Mouse (Mus musculus) cerebellum, postnatal 14 days (tissue): ENCODE data around the gene Gnb1l.
"Not testable (repeated sequence)": the region's sequence is repeated elsewhere in the genome, so short reads cannot be mapped to it uniquely, and the experiment has no call there.

ENCODE experiments used
- DNase-seq, 2 experiments: peaks; one replicate each; pipeline ENCODE4 v3.0.0; 2021; ENCODE audit warnings: mixed read lengths in 2 of 2

Gnb1l gene

DNA sequence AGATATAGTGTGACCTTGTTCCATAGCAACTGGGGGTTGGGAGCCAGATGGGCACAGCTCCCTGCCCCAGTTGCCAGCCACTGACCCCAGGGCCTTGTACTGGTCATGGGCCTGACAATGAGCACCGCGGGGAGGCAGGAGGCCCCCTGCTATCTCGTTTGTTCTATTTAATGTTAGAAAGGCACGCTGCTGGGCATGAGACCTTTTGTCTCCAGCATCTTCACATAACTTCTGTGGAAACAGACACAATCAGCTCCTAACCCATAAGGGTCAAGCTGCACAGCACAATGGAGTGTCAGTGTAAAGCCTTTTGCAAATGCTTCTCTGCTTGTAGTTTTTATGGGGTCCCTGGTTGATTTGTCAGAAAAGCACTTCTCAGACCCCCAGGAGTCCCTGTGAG is 14.1 kb upstream of the Gnb1l start:
- DNase-seq = no peak

DNA sequence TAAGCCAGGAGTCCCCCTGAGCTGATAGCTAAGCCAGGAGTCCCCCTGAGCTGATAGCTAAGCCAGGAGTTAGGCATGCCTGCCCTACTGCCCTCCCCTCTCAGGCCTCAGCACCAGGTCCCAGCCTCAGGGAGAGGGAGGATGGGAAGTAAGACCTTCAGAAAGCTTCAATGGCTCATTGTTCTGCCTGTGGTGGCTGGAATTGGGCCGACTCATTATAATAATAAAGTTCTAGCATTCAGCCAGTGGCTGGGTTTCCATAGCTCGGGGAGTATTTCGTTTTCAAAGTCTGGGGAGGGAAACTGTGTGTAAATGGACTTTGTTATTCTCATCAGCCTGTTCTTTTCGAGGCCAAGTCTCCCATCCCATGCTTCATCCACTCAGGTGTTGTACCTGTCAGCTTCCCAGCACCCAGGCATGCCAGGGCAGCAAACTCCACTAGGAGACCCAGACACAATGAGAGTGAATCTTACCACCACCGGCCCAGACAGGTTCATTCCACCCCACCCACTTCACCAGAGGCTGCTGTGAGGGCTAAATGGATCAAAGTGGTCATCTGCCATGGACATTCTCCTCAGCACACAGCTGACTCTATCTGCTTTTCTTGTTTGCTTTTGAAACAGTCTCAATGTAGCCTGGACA is 13.6 kb upstream of the Gnb1l start:
- DNase-seq = no peak

GRCm38 (mm10) chr16:18486126-18486525 is 12.4 kb upstream of the Gnb1l start:
- DNase-seq = no peak

GRCm38 (mm10) chr16:18490281-18490680 is 8.2 kb upstream of the Gnb1l start:
- DNase-seq = no peak

DNA sequence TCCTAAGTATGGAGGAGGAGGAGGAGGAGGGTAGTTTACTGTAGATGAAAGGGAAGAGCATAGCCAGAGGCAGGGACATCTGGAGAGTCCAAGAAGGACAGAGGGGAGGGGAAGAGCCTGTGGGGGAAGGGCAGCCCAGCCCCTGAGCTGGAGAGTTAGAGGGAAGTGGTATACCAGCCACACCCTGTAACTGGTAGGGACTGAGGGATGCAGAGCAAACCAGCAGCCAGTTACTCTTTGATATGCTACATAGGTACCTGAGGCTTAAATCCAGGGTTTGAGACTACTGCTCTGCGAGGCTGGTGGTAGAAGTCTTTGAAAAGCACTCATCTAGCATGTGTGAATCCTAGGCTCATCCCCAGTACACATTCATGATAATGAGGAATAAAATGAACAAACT is 7.6 kb upstream of the Gnb1l start:
- no peak for DNase-seq

- DNase-seq = peak in 1 of 2 experiments; percentile 62
Measured at GRCm38 (mm10) chr16:18497865-18498515, 523 bp upstream of the Gnb1l start.

DNA sequence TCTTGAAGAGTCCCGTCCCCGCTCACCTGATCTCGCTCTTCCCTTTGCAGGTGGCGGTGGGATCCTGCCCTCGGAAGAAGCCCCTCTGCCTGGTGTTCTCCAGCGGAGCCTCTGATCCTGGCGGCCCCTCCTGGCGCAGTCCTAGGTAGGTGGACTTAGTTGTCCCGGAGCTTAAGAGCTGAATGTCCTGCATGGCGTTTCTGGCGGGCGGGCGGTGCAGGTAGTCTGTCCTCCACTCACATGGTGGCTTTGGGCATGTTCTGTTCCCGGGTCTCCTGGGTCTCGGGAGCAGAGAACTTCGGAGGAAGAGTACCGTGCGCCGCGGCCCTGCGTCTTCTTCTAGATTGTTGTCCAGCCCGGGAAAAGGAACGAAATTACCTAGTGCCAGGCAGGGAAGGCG is 483 bp downstream of the Gnb1l start:
- no peak for DNase-seq

DNA sequence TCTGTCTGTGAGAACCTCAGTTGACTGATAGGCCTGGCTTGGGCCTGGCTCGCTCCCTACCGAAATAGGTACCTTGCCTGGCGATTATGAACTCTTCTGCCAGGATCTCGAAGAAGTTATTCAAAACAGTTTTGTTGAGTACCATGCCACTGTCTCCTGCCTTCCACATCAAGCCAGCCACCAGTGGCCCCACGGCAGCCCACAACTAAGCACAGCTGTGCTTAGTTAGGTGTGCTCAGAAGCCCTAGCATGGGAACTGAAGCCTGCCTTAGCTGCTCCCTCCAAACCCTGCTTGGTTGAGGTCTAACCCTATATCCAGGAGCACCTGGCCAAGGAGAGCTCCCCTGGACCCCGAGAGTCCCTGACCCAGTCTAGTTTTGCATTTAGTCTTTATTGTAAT is 3.0 kb downstream of the Gnb1l start:
- DNase-seq = no peak

- no peak for DNase-seq
Measured at GRCm38 (mm10) chr16:18503566-18504342, 5.2 kb downstream of the Gnb1l start.

DNA sequence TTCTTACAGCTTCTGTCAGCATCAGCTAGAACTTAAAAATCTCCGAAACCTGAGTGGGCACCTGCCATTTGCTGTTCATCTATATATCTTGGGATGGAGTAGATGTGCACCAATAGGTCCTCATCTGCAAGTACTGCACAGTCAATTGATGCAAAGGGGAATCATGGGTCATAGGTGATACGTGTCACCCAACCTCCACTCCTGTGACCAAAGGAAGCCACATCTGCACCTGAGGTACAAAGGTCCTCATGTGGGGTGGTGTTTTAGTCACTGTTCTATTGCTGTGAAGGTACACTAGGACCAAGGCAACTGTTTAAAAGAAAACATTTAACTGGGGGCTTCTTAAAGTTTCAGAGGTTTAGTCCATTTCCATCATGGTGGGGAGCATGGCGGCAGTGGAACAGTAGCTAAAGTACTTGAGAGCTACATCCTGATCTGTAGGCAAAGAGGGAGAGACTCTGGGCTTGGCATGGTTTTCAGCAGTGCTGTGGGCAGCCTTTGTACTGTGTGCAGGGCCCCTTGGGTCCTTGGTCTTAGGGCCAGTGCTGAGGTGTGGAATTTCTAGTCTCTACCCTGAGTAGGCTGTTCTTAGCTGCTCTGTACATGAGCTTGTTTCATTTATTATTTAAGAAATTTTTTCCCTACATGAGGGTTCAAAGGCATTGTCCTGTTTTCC is 8.1 kb downstream of the Gnb1l start:
- DNase-seq = no peak

- no peak for DNase-seq
Measured at GRCm38 (mm10) chr16:18507200-18507549, 8.7 kb downstream of the Gnb1l start.

DNA sequence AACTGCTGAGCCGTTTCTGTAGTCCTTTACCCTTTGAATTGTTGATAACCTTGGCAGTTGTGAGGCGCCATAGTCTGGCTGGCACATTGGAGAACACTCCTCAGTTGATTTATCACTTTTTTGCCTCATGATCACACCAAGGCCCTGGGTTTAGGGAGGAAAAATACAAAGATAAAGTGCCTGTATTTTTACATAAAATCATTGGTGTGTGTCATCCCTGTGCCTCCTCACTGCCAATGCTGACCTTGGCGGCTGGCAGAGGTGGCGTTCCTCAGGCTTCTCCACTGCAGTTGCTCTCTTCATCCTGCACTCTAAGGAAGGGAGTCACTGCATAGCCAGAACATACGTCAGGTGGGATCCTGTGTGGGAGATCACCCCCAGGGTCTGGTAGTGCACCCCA is 13.2 kb downstream of the Gnb1l start:
- DNase-seq = no peak

GRCm38 (mm10) chr16:18513508-18513907 is 15.0 kb downstream of the Gnb1l start:
- DNase-seq = no peak

DNA sequence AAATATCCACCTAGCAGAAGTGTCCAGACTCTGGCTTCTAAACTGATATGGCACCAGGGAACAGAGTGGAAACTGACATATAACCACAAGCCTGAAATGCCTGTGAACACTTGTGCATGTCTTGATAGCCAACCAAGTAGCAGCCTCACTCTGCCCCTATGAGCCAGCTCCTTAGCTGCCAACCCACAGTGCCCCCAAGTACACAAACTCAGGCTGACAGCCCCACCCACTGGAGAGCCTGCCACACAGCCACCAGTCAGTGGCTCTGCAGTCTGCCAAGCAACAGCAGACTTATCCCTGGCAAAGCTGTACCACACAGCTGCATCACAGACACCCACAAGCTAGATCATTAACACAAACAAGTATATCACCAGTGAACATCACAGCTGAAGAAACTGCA is 19.6 kb downstream of the Gnb1l start:
- peak in 1 of 2 experiments; percentile 43 for DNase-seq

DNA sequence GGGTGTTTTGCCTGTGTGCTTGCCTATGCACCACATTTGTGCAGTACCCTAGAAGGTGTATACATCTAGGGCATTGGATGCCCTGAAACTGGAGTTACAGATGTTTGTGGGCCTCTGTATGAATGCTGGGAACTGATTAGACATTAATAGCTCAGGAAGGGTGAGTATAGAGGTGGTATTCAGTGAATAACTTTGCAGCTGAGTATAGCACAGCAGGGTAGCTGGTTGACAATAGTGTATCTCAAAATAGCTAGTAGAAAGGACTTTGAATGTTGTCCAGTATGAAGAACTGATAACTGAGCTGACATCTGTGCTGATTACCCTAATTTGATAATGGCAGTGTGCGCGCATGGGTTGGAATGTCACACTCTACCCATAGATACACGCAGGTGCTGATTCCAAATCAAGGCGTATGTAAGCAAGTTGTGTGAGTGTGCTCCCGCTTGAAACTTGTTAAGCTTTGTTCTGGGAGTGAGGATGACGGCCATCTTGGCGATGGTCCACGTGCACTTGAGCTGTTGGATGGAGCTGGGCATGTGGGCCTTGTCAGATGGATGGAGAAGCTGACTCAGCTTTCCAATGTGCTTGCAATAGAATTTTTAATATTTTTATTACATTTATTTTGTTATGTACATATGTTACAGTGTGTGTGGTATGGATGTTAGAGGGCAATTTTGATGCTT is 25.2 kb downstream of the Gnb1l start:
- no peak for DNase-seq

GRCm38 (mm10) chr16:18528656-18529055 is 30.1 kb downstream of the Gnb1l start:
- DNase-seq = no peak

GRCm38 (mm10) chr16:18533061-18533460 is 34.5 kb downstream of the Gnb1l start:
- not testable (repeated sequence) for DNase-seq

- DNase-seq = no peak
Measured at GRCm38 (mm10) chr16:18537407-18537990, 39.0 kb downstream of the Gnb1l start.

DNA sequence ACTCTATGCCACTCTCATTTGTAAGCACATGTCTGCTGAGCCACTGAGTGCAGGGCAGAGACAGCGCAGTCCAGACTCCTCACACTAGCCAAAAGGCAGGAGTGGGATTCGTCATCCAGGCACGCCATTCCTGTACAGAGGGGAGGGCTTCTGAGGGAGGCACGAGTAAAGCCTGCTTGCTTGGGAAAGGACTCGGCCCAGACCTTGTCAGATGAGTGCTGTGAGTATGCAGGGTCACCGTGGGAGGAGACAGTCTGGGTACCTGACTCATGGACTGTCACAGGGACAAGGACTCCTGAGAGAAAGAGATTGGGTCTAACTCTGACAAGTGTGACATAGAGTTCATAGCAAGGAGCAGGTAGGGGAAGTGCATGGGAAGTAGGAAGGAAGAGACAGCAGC is 40.8 kb downstream of the Gnb1l start:
- no peak for DNase-seq

DNA sequence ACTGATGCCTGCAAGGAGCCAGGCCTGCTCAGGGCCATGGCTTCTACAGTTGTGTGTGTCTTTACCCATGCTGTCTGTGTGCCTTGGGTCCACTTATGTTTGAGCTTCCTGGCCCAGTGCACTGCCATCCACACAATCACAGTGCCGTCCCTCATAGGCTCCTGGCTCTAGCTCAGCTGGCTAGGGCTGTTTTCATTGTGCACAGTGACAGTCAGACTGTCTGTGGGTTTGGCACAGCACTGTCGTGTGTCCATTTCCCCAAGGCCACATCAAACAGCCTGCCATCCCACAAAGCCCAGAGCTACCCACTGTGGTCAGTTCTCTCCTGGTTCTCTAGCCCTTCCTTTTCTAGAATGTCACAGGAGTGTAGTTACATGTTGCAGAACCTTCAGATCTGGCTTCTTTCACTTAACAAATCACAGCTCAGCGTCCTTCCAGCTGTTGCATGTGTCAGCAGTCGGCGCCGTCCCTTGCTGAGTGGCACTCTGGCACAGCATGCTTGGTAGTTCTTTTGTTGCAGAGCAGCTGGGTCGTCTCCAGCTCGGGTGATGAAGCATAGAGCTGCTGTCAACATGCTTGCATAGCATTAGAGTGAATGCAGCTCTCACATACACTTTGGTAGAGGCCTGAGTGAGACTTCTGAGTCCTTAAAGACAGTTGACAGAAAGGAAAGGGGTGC is 44.8 kb downstream of the Gnb1l start:
- no peak for DNase-seq

DNA sequence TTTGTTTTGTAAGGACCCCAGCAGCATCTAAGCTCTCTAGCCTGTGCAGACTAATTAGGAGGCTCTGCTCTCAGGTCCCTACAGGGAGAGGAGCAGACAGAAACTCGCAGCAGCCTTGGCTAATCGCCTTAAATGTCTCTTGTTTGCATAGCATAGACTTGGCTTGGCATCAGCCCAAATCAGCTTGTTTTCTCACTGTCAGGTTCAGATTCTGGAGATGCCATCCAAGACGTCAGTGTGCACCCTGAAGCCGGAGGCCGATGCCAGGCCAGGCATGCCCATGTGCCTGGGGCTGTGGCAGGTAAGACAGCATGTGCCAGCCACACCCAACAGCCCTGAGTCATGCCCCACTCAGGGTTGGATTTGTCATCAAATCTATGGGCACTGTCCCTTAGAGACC is 49.4 kb downstream of the Gnb1l start:
- DNase-seq = peak in 1 of 2 experiments; percentile 20

- DNase-seq = no peak
Measured at GRCm38 (mm10) chr16:18551604-18552003, 53.1 kb downstream of the Gnb1l start.
